Mouse (Mus musculus): Measurements from ENCODE around the gene Ddx50. TPM values are rescaled to one million over a fixed set of nuclear protein-coding genes. Genes with fewer than 3 reads are reported as not detected.
"Not testable (repeated sequence)": the region's sequence is repeated elsewhere in the genome, so short reads cannot be mapped to it uniquely, and the experiment has no call there.

The Ddx50 gene
- polyA plus RNA-seq, 1 experiment from 2014 or later, result 108 TPM

DNA sequence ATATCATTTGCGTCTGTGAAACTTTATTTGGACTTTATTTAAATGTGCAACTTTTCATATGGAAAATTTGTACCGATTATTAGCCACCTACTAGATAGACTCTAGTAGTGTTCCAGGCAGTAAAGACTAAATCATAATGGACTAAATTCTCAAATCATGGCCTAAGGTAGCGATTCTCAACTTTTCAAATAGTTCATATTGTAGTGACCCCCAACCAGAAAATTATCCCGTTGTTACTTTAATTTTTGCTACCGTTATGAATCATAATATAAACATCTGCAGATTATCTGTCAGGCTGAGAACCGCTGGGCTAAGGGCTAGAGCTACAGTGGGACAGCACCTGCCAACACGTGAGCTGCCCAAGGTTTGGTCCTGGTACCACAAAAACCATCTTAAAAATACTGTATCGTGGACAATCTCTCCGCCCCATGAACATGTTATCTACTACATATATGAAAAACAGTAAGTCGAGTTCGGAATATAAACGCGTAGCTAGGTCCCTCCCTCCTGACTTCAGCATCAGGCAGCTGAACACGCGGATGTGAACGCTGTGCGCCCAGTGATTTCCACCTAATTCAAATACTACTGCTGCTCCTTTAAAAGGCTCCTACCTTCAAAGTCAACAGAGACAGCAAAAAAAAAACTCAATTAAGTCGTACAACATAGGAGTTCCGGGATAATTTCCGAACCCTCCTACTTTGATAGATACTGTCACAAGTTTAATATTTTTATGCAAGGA is 49.8 kb downstream of the Ddx50 start:
- peak; percentile 22 for DNase-seq (ENCODE audit: low spot score)

DNA sequence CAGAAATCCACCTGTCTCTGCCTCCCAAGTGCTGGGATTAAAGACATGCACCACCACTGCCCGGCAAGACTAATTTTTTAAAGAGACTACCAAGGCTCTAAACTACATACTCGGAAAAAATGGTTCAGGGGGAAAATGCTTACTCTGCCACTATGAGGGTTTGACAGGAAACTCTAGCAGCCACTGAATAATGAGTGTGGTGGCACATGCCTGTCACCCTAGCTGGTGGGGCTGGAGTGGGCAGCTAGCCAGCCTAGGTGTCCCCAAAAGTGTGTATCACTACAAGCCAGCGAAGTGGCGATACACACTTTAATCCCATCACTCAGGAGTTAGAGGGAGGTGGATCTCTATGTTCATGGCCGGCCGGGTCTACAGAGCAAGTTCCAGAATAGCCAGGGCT is 51.0 kb downstream of the Ddx50 start:
- no peak for DNase-seq (ENCODE audit: low spot score)

DNA sequence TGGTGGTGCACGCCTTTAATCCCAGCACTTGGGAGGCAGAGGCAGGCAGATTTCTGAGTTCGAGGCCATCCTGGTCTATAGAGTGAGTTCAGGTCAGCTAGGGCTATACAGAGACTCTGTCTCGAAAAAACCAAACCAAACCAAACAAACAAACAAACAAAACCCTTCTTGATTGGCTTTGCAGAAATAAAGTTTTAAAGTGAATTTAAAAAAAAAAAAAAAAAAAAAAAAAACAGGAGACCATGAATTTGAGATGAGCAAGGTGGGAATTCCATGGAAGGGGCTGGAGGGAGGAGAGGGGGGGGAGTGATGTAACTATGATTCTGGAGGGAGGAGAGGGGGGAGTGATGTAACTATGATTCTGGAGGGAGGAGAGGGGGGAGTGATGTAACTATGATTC is 51.7 kb downstream of the Ddx50 start:
- DNase-seq (ENCODE audit: low spot score), result not testable (repeated sequence)

DNA sequence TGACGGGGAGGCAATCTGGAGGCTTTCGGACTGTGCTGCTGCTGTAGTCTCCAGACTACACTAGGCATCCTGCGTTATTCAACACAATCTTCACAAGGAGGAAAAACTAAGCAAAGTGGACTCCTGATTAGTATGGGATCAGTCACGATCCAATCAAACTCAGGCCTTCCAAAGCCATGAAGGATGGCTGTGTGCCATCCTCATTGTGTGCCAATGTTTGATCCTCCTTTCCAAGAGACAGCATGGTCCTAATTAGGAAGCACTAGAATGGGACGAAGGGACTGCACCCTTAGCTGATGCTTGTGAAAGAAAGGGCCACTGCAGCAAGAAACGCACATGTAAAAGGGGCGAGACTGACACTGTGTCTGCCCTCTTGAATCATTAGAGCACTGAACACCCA is 58.5 kb downstream of the Ddx50 start:
- DNase-seq (ENCODE audit: low spot score), result no peak

DNA sequence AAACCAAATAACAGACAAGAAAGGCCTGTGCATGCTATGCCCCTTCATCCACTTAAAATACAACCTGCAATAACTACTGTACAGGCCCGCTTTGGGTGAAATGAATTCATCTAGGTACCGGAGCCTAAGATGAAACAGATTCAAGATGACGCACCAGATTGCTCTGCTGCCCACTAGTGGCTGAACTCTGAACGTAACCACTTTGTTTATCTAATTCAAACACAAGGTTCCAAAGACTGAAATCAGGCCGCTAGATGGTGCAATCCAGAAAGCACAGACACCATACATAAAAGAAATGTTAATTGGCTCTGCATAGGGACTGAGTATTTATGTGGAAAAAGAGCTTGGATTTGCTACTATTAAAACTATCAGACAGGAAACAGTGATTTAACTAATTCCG is 60.8 kb downstream of the Ddx50 start:
- peak; percentile 92 for DNase-seq (ENCODE audit: low spot score)

DNA sequence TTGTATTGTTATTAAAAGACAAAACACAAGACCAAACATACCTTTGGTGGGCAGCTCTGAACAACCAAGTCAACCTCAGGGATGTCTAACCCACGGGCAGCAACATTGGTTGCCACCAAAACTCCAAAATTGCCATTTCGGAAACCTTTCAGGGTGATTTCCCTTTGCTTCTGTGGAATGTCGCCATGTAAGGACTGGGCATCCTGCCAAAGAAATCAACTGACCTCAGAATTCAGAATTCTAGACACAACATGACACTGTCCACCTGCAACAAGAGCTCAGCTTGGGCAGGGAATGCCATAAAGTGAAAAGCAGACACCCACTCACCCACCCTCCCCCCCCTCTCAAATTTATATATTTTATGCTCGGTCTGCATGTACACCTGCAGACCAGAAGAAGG is 62.4 kb downstream of the Ddx50 start:
- DNase-seq (ENCODE audit: low spot score), result no peak

DNA sequence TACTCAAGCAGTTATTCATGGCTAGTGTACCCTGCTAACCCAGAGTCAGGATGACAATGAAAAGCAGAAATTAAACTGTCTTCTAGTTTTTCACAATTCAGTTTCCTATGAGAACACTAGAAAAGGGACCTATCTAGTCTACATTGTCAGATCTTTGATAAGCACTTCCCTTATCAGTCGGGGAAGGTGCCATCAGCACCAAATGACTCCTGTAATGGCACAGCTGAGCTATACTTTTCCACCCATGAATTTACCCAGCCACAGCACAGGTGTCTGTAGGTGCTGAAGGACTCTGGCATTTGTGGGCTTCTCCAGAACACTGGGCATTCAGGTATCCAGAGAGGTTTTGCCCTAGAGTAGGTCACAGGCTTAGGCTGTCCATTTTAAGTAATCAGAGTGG is 67.8 kb downstream of the Ddx50 start:
- no peak for DNase-seq (ENCODE audit: low spot score)

DNA sequence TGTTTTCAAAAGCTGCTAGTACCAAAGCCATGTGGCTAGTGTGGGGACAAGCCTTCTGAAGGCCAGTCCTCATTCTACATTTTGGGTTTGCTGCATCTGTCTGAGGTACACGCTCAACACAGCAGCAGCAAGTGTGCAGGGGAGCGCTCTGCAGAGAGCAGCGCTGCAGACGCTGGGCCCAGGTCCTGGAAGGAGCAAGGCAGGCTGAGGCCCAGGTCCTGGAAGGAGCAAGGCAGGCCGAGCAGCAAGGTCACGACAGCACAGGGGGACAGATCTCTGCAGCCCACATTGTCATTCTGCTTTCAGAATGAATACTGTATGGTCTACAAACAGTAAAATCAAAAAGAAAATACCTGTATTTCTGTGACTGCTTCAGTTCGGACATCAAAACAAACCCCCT is 68.3 kb downstream of the Ddx50 start:
- DNase-seq (ENCODE audit: low spot score), result no peak

DNA sequence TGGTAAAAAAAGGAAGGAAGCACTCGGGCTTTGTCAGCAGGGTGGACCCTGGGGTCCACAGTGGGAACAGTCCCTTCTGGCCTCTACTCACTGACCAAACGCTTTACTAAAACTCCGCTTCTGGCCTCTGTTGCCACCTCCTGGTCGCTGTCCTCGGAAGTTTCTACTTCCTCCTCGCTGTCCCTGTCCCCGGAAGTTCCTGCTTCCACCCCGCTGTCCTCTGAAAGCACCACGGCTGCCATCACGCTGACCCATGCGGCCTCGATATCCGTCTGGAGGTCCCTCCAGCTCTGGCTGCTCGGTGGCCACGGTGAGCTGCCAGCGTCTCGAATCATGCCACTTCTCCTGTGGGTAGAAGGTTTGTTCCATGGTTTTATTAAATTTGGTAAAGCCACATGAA is 68.8 kb downstream of the Ddx50 start:
- no peak for DNase-seq (ENCODE audit: low spot score)

DNA sequence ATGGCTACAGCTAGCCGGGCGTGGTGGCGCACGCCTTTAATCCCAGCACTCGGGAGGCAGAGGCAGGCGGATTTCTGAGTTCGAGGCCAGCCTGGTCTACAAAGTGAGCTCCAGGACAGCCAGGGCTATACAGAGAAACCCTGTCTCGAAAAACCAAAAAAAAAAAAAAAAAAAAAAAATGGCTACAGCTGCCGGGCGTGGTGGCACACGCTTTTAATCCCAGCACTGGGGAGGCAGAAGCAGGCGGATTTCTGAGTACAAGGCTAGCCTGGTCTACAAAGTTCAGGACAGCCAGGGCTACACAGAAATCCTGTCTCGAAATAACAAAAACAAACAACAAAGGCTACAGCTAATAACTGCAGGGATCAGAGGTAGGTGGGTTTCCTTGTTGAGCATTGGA is 71.9 kb downstream of the Ddx50 start:
- DNase-seq (ENCODE audit: low spot score), result not testable (repeated sequence)

DNA sequence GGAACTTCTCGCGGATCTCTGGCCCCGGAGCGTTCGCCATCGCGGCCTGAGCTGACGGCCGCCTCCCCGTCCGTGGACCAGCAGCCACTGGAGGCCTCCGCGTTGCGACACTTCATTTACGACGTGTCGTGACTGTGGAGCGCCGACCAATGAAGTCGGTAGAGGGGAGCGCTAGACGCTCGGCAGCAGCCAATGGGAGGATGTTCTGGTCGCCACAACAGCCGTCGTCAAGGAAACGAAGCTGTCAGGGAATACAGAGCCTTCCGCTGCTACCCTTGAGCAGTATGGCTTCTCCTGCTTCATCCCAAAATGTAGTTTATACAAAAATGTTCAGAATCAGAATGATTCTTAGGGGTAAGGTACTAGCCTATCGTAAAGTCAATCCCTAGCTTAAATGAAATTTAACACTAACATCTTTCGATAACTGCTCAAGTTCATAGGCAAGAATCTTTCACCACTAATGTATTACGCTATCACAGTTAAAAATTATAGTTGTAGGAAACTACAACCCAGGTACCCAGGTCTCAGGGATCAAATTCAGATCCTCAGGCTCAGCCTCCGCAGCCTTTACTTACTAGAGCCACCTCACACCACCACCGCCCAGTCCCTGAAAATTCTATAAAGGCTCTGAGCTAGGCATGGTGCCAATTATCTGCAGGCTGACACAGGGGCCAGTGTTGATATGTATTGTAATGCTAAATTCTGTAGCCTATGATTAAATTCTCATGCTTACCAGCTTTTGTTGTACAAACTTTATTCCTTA is 72.5 kb downstream of the Ddx50 start, which contains the start of gene Kif1bp:
Gene Kif1bp, minus strand, starts transcription at position 120 of the 763 bp plus-strand sequence.
- DNase-seq (ENCODE audit: low spot score), result peak; percentile 97

DNA sequence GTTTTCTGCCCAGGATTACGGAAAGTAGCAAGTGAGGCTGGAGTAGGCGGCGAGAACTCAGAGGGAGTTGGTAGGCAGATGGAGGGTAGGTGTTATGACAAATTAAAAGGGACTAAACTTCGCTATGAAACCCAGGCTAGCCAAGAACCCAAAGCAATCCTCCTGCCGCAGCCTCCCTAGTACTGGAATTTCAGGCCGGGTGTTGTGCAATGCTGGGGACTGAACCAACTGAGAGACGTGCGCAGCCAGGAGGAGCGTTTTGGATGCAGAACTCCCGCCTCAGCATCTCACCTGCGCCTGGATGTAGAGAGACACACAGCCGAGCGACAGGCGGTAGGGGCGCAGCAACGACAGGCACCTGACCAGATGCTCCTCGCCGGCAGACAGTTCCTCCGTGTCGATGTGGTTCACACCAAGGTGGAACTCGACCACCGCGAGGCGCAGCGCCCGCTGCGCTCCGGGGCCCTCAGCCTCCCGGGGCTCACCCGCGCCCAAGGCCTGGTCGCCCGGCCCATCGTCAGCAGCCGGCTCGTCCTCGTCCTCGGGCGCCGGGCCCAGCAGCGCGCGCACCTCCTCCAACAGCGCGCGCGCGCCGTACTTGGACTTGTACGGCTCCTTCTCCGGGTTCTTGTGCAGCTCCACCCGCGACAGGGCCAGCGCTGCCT is 73.2 kb downstream of the Ddx50 start:
- DNase-seq (ENCODE audit: low spot score), result no peak

DNA sequence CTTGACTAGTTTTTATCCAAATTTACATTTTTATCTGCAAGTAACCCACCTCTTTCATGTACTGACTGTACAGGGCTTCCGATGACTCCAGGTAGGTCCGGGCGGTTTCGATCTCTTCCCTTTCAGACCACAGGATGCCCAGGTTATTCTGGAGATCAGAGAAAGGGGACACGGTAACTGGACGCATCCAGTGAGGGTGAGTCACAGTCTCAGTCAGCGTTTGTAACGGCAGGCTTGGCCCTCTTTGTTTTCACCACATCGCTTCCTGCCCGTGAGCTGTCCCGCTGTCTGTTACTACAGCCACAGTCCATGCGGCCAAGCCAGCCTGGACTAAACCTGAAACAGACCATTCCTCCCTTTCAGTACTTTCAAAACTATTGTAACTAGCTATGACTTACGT is 76.0 kb downstream of the Ddx50 start:
- DNase-seq (ENCODE audit: low spot score), result no peak

DNA sequence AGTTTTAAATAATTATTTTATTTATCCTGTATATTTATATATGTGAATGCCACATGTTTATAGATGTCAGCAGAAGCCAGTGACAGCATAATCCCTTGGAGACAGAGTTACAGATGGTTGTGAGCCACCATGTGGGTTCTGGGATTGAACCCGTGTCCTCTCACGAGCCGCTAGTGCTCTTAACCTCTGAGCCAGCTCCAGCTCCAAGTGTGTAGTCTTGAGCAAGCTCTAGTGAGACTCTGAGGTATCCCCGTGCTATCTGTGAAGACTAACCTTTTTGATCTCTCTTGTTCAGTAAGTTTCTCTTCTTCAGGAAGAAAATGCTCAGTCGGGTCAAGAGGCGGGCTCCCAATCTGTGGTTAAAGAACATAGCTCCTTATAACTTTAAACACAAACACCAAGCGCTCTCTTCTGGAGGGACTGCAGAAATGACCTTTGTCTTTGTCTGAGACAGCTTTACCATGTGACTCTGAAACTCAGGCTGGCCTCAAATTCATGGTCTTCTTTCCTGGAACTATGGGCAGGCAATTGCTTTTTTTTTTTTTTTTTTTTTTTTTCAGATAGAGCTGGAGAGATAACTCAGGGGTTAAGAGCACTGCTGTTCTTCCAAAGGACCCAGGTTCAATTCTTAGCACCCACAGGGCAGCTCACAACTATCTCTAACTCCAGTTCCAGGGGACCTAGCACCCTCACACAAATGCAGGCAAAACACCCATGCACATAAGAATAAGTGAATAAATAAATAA is 80.7 kb downstream of the Ddx50 start:
- no peak for DNase-seq (ENCODE audit: low spot score)

DNA sequence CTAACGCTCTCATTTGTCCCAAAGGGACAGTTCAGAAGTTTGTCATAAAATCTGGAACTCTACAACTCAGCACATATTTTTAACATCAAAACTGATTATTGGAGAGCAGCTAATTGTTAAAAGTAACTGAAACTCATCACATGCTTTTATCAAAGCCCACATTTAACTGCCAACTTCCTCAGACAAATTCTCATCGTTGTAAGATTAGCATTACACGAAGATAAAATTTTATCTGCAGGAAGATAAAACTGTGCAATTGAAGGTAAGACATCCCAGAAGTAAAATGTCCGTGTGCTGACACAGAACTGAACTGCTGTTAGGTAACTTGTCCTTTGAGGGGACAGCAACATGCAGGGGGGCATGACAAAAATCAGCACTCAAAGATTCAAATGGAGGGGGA is 82.2 kb downstream of the Ddx50 start:
- no peak for DNase-seq (ENCODE audit: low spot score)

Small RNAs within 50 kb of the gene (microRNA-seq; reads per million reads assigned to microRNA genes)
- gene Mir7215 (ENCODE audit: borderline number of aligned reads), result not detected

Other genes starting within 250 kb of the Ddx50 start
- 0.12 and 0.13 TPM in 2 replicates for gene Hkdc1, start 228.7 kb downstream of the Ddx50 start, polyA plus RNA-seq (2015; fragmentation: Nextera tagmentation; extraction: Ambion mirVana)
- 0.69 and 0.95 TPM in 2 replicates for gene 4930507D05Rik, start 201.7 kb downstream of the Ddx50 start, polyA plus RNA-seq (2015; fragmentation: Nextera tagmentation; extraction: Ambion mirVana)
- gene Supv3l1, start 201.5 kb downstream of the Ddx50 start, polyA plus RNA-seq (2015; fragmentation: Nextera tagmentation; extraction: Ambion mirVana), result 20.7 and 21.6 TPM in 2 replicates
- 63.8 and 67.8 TPM in 2 replicates for gene Vps26a, start 164.4 kb downstream of the Ddx50 start, polyA plus RNA-seq (2015; fragmentation: Nextera tagmentation; extraction: Ambion mirVana)
- gene Srgn, start 123.8 kb downstream of the Ddx50 start, polyA plus RNA-seq (2015; fragmentation: Nextera tagmentation; extraction: Ambion mirVana), result 306 and 319 TPM in 2 replicates
- gene Kif1bp, start 72.8 kb downstream of the Ddx50 start, polyA plus RNA-seq (2015; fragmentation: Nextera tagmentation; extraction: Ambion mirVana), result 24.2 and 26.5 TPM in 2 replicates
- gene Ddx21, start 48.9 kb downstream of the Ddx50 start, polyA plus RNA-seq (2015; fragmentation: Nextera tagmentation; extraction: Ambion mirVana), result 29.8 and 29.9 TPM in 2 replicates
- 3.6 and 3.7 TPM in 2 replicates for gene Stox1, start 74.9 kb upstream of the Ddx50 start, polyA plus RNA-seq (2015; fragmentation: Nextera tagmentation; extraction: Ambion mirVana)
- gene Ccar1, start 141.1 kb upstream of the Ddx50 start, polyA plus RNA-seq (2015; fragmentation: Nextera tagmentation; extraction: Ambion mirVana), result 84.3 and 92.1 TPM in 2 replicates

All from thymus, postnatal 0 days (tissue).